Mouse (Mus musculus) stomach, postnatal 0 days (tissue): ENCODE measurements around the gene Tssc4. TPM values are rescaled to one million over a fixed set of nuclear protein-coding genes. Genes with fewer than 3 reads are reported as not detected.
A peak's percentile ranks its signal among the peaks of the same experiment; 100 is the strongest.

ENCODE experiments used
- ATAC-seq: fragments of 200-750 bp; cut with Nextera tagmentation; 2 replicates; pipeline ENCODE4 v1.8.0; 2017; ENCODE audit not compliant: low FRiP score, low TSS enrichment
- DNase-seq: peaks from one replicate; pipeline ENCODE4 v3.0.0-alpha.2; 2016; ENCODE audit warnings: low spot score
- H3K27ac ChIP-seq: fragments of 300-500 bp; sonication (generic); replicated peaks from 2 replicates; pipeline ENCODE4 v1.5.1; 2014; ENCODE audit warnings: mild to moderate bottlenecking, control low read depth
- H3K27me3 ChIP-seq: fragments of 300-500 bp; sonication (generic); 2 replicates; pipeline ENCODE4 v1.6.1; 2014; ENCODE audit warnings: low read length; ENCODE audit not compliant: control insufficient read depth, insufficient read depth
- H3K36me3 ChIP-seq: fragments of 300-500 bp; sonication (generic); 2 replicates; pipeline ENCODE4 v1.6.1; 2014; ENCODE audit warnings: low read length, mixed read lengths; ENCODE audit not compliant: control insufficient read depth, insufficient read depth
- H3K4me1 ChIP-seq: fragments of 300-500 bp; sonication (generic); replicated peaks from 2 replicates; pipeline ENCODE4 v1.6.1; 2014; ENCODE audit warnings: antibody characterized with exemption; ENCODE audit not compliant: control insufficient read depth, insufficient read depth
- H3K4me2 ChIP-seq: fragments of 300-500 bp; sonication (generic); replicated peaks from 2 replicates; pipeline ENCODE4 v1.6.1; 2014; ENCODE audit warnings: low read depth, mild to moderate bottlenecking, control low read depth, moderate library complexity
- H3K4me3 ChIP-seq: fragments of 300-500 bp; sonication (generic); 2 replicates; pipeline ENCODE4 v1.5.1; 2014; ENCODE audit warnings: low read depth, low read length, control low read depth
- H3K9ac ChIP-seq: fragments of 300-500 bp; sonication (generic); 2 replicates; pipeline ENCODE4 v1.6.1; 2014; ENCODE audit warnings: mild to moderate bottlenecking, low read length, control low read depth, mixed read lengths
- H3K9me3 ChIP-seq: fragments of 300-500 bp; sonication (generic); 2 replicates; pipeline ENCODE4 v1.6.1; 2016; ENCODE audit warnings: low read length; ENCODE audit not compliant: control insufficient read depth
- CTCF ChIP-seq: IDR thresholded peaks from 2 replicates; pipeline ENCODE4 v1.5.1; 2016; ENCODE audit warnings: antibody characterized with exemption, low read depth, mild to moderate bottlenecking, moderate library complexity
- EP300 ChIP-seq: optimal IDR thresholded peaks from 2 replicates; pipeline ENCODE3; 2016; ENCODE audit warnings: antibody characterized with exemption
- WGBS: fragments of 180-500 bp; shearing (Covaris S2); extraction: QIAGEN DNeasy Blood & Tissue Kit; methylation state at CpG from one replicate; pipeline ENCODE4 v1.1.7; 2014; 5-methylcytosine and 5-hydroxymethylcytosine counted together
- polyA plus RNA-seq: library from polyadenylated mRNA; unstranded; fragments of >200 nt; fragmentation: Nextera tagmentation; extraction: Ambion mirVana; gene quantifications from 2 replicates; pipeline ENCODE4 v1.2.1, GENCODE M21; 2015

The Tssc4 gene
- polyA plus RNA-seq, 1 experiment from 2014 or later: 44.7 TPM

DNA sequence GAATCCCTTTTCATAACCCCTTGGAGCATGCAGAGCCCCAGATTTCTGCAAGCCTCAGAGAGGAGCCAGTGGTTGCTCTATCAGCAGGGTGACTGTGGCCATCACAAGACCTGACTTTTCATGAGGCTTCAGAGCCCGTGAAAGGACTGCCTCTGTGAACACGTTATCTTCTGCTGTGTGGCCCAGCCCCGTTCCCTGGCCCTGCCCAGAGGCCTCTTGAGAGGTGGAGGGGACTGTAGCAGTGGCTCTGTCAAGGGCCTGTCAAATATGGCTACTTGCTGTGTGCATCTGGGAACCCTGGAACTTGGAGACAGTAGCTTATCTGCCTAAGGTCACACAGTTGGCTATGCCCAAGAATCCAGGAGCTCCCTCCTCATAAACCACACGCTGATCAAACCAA is 42.7 kb downstream of the Tssc4 start:
- DNase-seq: peak; percentile 39
- TF ChIP-seq CTCF (no peak), EP300 (no peak)
- H3K9me3 ChIP-seq: no peaks in the 10 kb centered on the region
- 46% methylated on average over 4 of the region's 4 CpGs for WGBS
- no peak overlapping the region for H3K9ac ChIP-seq
- H3K4me2 ChIP-seq: no peak overlapping the region
- H3K4me3 ChIP-seq: no peak overlapping the region
- H3K4me1 ChIP-seq: 0 out of 2 replicates have a peak, but pooled peaks cover 2% of the 10 kb centered on the region
- no peak overlapping the region for H3K27ac ChIP-seq
- 0 out of 2 replicates have a peak, but pooled peaks cover 2% of the 10 kb centered on the region for H3K27me3 ChIP-seq
- no peak; the same call in 1 of the 2 replicates for ATAC-seq
- H3K36me3 ChIP-seq: no peaks in the 10 kb centered on the region

DNA sequence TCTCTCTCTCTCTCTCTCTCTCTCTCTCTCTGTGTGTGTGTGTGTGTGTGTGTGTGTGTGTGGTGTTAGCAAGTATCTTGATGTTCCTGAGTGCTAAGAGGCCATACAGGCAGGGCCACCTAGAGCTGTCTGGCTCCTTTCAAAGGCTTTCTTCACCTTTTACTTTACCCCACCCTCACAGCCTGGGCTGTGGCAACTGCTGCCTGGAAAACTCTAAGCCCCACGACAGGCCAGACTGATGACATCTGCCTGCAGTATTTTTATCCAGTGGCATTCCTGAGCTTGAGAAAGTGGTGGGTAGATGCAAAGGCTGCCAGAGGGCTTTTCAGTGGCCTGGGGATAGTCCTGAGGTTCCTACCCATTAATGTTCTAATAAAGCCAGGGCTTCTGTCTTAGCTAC is 43.3 kb downstream of the Tssc4 start:
- WGBS: 20% methylated on average over 1 of the region's 1 CpGs
- Histone ChIP-seq H3K4me1 (no peaks in the 10 kb centered on the region), H3K27me3 (0 out of 2 replicates have a peak, but pooled peaks cover 2% of the 10 kb centered on the region), H3K27ac (no peak overlapping the region), H3K36me3 (no peaks in the 10 kb centered on the region), H3K4me2 (no peak overlapping the region), H3K9me3 (no peaks in the 10 kb centered on the region), H3K9ac (no peak overlapping the region), H3K4me3 (no peak overlapping the region)
- no peak for DNase-seq
- no peak for ATAC-seq
- no peak for TF ChIP-seq CTCF
- no peak for TF ChIP-seq EP300

DNA sequence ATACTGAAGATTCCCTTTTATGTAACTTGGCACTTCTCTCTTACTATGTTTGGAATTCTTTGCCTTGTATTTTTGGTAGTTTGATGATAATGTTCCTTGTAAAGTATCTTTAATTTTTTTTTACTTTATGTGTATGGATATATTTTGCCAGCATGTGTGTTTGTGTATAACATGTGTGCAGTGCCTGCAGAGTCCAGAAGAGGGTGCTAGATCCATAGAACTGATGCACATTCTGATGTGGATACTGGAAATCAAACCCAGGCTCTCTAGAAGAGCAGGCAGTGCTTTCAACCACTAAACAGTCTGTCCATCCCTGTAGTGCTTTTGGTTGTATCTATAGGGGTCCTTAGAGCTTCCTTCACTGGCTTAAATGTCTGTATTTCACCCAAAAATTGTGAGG is 45.7 kb downstream of the Tssc4 start:
- Histone ChIP-seq H3K4me3 (no peak overlapping the region), H3K27ac (no peak overlapping the region), H3K9me3 (no peaks in the 10 kb centered on the region), H3K9ac (no peak overlapping the region), H3K27me3 (no peaks in the 10 kb centered on the region), H3K4me1 (peaks cover 2% of the 10 kb centered on the region), H3K4me2 (no peak overlapping the region), H3K36me3 (no peaks in the 10 kb centered on the region)
- DNase-seq: no peak
- no peak for ATAC-seq
- TF ChIP-seq EP300 (no peak), CTCF (peak; percentile 34; the same call in 1 of the 2 replicates)

DNA sequence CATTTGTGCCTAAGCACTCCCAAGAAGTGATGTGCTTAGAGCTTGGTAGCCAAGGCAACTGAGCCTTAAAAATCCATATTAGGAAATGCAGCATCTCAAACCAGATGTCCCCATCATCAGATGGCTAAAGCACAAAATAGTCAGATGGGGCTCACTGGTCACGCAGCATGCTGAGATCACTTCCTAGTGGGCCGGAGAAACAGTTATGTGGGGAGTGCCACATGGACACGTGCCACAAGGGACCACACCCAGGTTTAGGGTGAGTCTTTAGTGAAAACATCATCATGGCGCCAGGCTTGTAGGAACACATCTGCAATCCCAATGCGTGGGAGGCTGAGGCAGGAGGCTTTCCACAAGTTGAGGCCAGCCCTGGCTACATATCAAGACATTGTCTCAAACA is 47.5 kb downstream of the Tssc4 start:
- no peak overlapping the region for H3K9ac ChIP-seq
- DNase-seq: no peak
- no peaks in the 10 kb centered on the region for H3K36me3 ChIP-seq
- no peaks in the 10 kb centered on the region for H3K9me3 ChIP-seq
- no peak overlapping the region for H3K4me3 ChIP-seq
- no peak for ATAC-seq
- no peak overlapping the region for H3K4me2 ChIP-seq
- TF ChIP-seq CTCF (no peak), EP300 (no peak)
- H3K27ac ChIP-seq: no peak overlapping the region
- 77% methylated on average over 5 of the region's 5 CpGs for WGBS
- no peaks in the 10 kb centered on the region for H3K27me3 ChIP-seq
- peaks cover 4% of the 10 kb centered on the region for H3K4me1 ChIP-seq

DNA sequence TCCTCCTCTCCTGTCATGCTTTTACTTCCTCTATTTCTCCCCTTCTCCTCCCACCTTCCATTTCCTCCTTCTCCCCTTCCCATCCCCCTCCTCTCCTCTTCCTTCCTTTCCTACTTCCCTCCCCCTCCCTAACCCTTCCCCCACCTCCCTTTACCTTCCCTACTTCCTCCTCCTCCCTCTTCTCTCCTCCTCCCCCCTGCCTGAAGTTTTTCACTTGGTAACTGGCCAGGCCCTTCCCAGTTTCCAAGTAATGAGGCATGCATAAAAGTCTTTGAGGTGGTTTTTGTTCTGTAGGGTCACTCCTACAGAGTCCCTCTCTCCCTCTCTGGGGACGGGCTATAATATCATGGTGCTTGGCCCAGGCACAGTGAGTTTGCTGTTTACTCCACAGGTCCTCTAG is 50.4 kb downstream of the Tssc4 start:
- Histone ChIP-seq H3K27me3 (no peaks in the 10 kb centered on the region), H3K4me1 (peaks cover 8% of the 10 kb centered on the region), H3K36me3 (no peaks in the 10 kb centered on the region), H3K4me2 (no peak overlapping the region), H3K4me3 (no peak overlapping the region), H3K9ac (no peak overlapping the region), H3K9me3 (no peaks in the 10 kb centered on the region), H3K27ac (peak overlapping the region; percentile 74)
- 39% methylated on average over 1 of the region's 1 CpGs for WGBS
- ATAC-seq (peak; percentile 61), DNase-seq (peak; percentile 79)
- TF ChIP-seq EP300: no peak

DNA sequence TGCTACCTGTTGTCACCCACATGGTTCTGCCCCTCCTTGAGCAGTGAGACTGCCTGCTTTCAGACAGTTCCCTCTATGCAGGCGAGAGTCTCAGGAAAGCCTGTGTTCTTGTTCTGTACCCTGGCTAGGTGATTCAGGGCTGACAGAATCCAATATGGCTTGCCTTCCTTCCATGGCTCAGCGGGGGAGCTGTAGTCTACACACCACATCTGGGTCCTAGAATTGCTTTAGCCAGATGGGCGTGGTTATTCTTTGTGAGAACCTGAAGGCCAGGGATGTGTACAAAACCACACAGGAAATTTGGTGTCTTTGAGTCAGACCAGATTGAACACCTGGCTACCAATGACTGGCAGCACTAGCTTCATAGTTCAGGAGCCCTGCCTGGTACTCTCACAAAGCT is 50.8 kb downstream of the Tssc4 start:
- Histone ChIP-seq H3K4me3 (no peak overlapping the region), H3K36me3 (no peaks in the 10 kb centered on the region), H3K27ac (peak overlapping the region; percentile 74), H3K27me3 (no peaks in the 10 kb centered on the region), H3K9ac (no peak overlapping the region), H3K4me1 (peaks cover 9% of the 10 kb centered on the region), H3K9me3 (no peaks in the 10 kb centered on the region), H3K4me2 (no peak overlapping the region)
- 60% methylated on average over 3 of the region's 3 CpGs for WGBS
- no peak for DNase-seq
- TF ChIP-seq CTCF (no peak), EP300 (no peak)
- ATAC-seq: no peak

Other genes starting within 250 kb of the Tssc4 start
- gene Th, start 138.1 kb upstream of the Tssc4 start, polyA plus RNA-seq: 0.76 and 1.2 TPM in 2 replicates
- gene Ascl2, start 100.0 kb upstream of the Tssc4 start, polyA plus RNA-seq: 4.3 and 4.5 TPM in 2 replicates
- gene Tspan32, start 64.2 kb upstream of the Tssc4 start, polyA plus RNA-seq: 0.61 and 0.98 TPM in 2 replicates
- 372 and 381 TPM in 2 replicates for gene Cd81, start 16.5 kb upstream of the Tssc4 start, polyA plus RNA-seq
- gene Trpm5, start 25.4 kb downstream of the Tssc4 start, polyA plus RNA-seq: 2.0 and 3.3 TPM in 2 replicates
- 17.8 and 21.2 TPM in 2 replicates for gene Kcnq1, start 37.1 kb downstream of the Tssc4 start, polyA plus RNA-seq